Comparison of ENCODE assay signal across 12 mouse cellular contexts in the genomic region with DNA sequence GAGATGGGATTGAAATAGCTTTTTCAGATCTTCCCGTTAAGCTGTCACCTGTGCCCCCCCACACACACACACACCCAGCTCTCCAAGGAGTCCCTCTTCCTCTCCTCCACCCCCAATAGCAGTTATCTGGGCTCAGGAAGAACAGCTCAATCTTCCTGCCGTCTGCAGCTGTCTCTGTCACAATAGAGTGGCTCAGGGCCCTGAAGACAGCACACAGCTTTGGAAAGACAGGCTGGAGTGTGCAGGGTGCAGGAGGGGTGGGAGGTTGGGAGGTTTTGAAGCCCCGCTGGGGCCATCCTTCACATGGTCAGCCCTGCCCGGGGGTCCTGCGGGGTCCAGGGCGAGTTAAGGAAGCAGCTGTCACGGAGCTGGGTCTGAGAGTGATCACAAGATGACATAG.
DNase-seq lines count a peak whose midpoint lies in the region; ATAC-seq and TF ChIP-seq lines count a peak whose summit lies in the region.
"Had no signal": no experiment of that assay in that cellular context is flagged by ENCODE, and none has a peak within 500 bp of the region (broad histone marks: within the 10 kb centered on the region; RNA-seq: fewer than 3 reads in every experiment).

No protein-coding gene starts in this region.

- WGBS in hindbrain, embryonic 10.5 days: 5% methylated on average over 7 of the region's 7 CpGs
- WGBS in hindbrain, postnatal 0 days: 9% methylated on average over 7 of the region's 7 CpGs
- WGBS in embryonic facial prominence, embryonic 10.5 days: 11% methylated on average over 7 of the region's 7 CpGs
- WGBS in forebrain, embryonic 14.5 days: 20% methylated on average over 7 of the region's 7 CpGs
- 5% methylated on average over 7 of the region's 7 CpGs for WGBS in midbrain, embryonic 12.5 days

- no peak overlapping the region for H3K4me2 ChIP-seq in hindbrain, postnatal 0 days (ENCODE audit: low read depth, low read length)
- H3K4me2 ChIP-seq in forebrain, embryonic 14.5 days (ENCODE audit: low read length): no peak overlapping the region
- peak overlapping the region; percentile 53 for H3K4me2 ChIP-seq in midbrain, embryonic 12.5 days (replicated peaks)

- TF ChIP-seq CTCF in hindbrain, postnatal 0 days (IDR thresholded peaks at IDR 0.05; ENCODE audit: low read depth): no peak

- peak overlapping the region; percentile 46; the same call in 1 of the 2 replicates for H3K4me3 ChIP-seq in hindbrain, embryonic 10.5 days
- H3K4me3 ChIP-seq in hindbrain, postnatal 0 days (ENCODE audit: low read length): no peak overlapping the region
- peak overlapping the region; percentile 51; the same call in 1 of the 2 replicates for H3K4me3 ChIP-seq in embryonic facial prominence, embryonic 10.5 days
- H3K4me3 ChIP-seq in forebrain, embryonic 14.5 days (ENCODE audit: low read depth, low read length): no peak overlapping the region
- H3K4me3 ChIP-seq in midbrain, embryonic 12.5 days: no peak overlapping the region

- no peaks in the 10 kb centered on the region for H3K36me3 ChIP-seq in hindbrain, embryonic 10.5 days
- no peaks in the 10 kb centered on the region for H3K36me3 ChIP-seq in hindbrain, postnatal 0 days (ENCODE audit: insufficient read depth, low read length)
- H3K36me3 ChIP-seq in embryonic facial prominence, embryonic 10.5 days (replicated peaks): no peaks in the 10 kb centered on the region
- no peaks in the 10 kb centered on the region for H3K36me3 ChIP-seq in forebrain, embryonic 14.5 days (ENCODE audit: control insufficient read depth, insufficient read depth, low read length)
- no peaks in the 10 kb centered on the region for H3K36me3 ChIP-seq in midbrain, embryonic 12.5 days

- peak overlapping the region; percentile 72; the same call in 1 of the 2 replicates for H3K27ac ChIP-seq in hindbrain, embryonic 10.5 days
- no peak overlapping the region for H3K27ac ChIP-seq in hindbrain, postnatal 0 days
- no peak overlapping the region for H3K27ac ChIP-seq in embryonic facial prominence, embryonic 10.5 days (replicated peaks)
- H3K27ac ChIP-seq in forebrain, embryonic 14.5 days (ENCODE audit: low read depth, low read length): no peak overlapping the region
- H3K27ac ChIP-seq in midbrain, embryonic 12.5 days (replicated peaks): 0 out of 2 replicates have a peak overlapping the region, but pooled peaks have one; percentile 39

- H3K4me1 ChIP-seq in hindbrain, embryonic 10.5 days (replicated peaks): peaks cover 30% of the 10 kb centered on the region
- peaks cover 20% of the 10 kb centered on the region for H3K4me1 ChIP-seq in hindbrain, postnatal 0 days (ENCODE audit: insufficient read depth, low read length)
- H3K4me1 ChIP-seq in embryonic facial prominence, embryonic 10.5 days: peaks cover 36% of the 10 kb centered on the region
- H3K4me1 ChIP-seq in forebrain, embryonic 14.5 days (ENCODE audit: control insufficient read depth, insufficient read depth, low read length): peaks cover 10% of the 10 kb centered on the region
- H3K4me1 ChIP-seq in midbrain, embryonic 12.5 days: peaks cover 29% of the 10 kb centered on the region

- H3K9ac ChIP-seq in hindbrain, postnatal 0 days (replicated peaks; ENCODE audit: low read length): no peak overlapping the region
- no peak overlapping the region; the same call in 1 of the 2 replicates for H3K9ac ChIP-seq in forebrain, embryonic 14.5 days (ENCODE audit: low read length)
- H3K9ac ChIP-seq in midbrain, embryonic 12.5 days (replicated peaks): peak overlapping the region; percentile 37; the same call in 1 of the 2 replicates

- H3K9me3 ChIP-seq in hindbrain, embryonic 10.5 days: no peaks in the 10 kb centered on the region
- no peaks in the 10 kb centered on the region for H3K9me3 ChIP-seq in hindbrain, postnatal 0 days (ENCODE audit: low read length)
- no peaks in the 10 kb centered on the region for H3K9me3 ChIP-seq in embryonic facial prominence, embryonic 10.5 days
- H3K9me3 ChIP-seq in forebrain, embryonic 14.5 days (replicated peaks; ENCODE audit: control insufficient read depth, low read length): no peaks in the 10 kb centered on the region
- no peaks in the 10 kb centered on the region for H3K9me3 ChIP-seq in midbrain, embryonic 12.5 days

- peak; percentile 10 for DNase-seq in hindbrain, embryonic 10.5 days (ENCODE audit: low spot score)
- DNase-seq in hindbrain, postnatal 0 days (ENCODE audit: low spot score): no peak
- no peak for DNase-seq in embryonic facial prominence, embryonic 10.5 days (ENCODE audit: low spot score)
- DNase-seq in forebrain, embryonic 14.5 days (ENCODE audit: low spot score): peak; percentile 25
- no peak for DNase-seq in ovary, postnatal 10 days (ENCODE audit: low spot score)
- no peak for DNase-seq in cerebellum, postnatal 36 days
- DNase-seq in cerebellum, adult 18-20 months: no peak
- DNase-seq: heart, postnatal 14 days; lung, postnatal 14 days; spleen, adult 18-20 months; thymus, postnatal 25 days had no signal

- peaks cover 36% of the 10 kb centered on the region for H3K27me3 ChIP-seq in hindbrain, embryonic 10.5 days (ENCODE audit: insufficient read depth, poor library complexity, severe bottlenecking)
- H3K27me3 ChIP-seq in hindbrain, postnatal 0 days (ENCODE audit: insufficient read depth, low read length): no peaks in the 10 kb centered on the region
- H3K27me3 ChIP-seq in embryonic facial prominence, embryonic 10.5 days (replicated peaks; ENCODE audit: low read depth, poor library complexity, severe bottlenecking): peaks cover 45% of the 10 kb centered on the region
- H3K27me3 ChIP-seq in forebrain, embryonic 14.5 days (replicated peaks; ENCODE audit: control insufficient read depth, insufficient read depth, low read length): no peaks in the 10 kb centered on the region
- H3K27me3 ChIP-seq in midbrain, embryonic 12.5 days: peaks cover 24% of the 10 kb centered on the region

- no peak for ATAC-seq in hindbrain, postnatal 0 days
- no peak; the same call in 1 of the 2 replicates for ATAC-seq in forebrain, embryonic 14.5 days
- no peak for ATAC-seq in midbrain, embryonic 12.5 days (ENCODE audit: low FRiP score, low read depth)

Comparison
In these comparisons a context has a peak if more than half of its experiments do, and no peak if none do; other contexts are left out.
1. DNase-seq: peak in hindbrain, embryonic 10.5 days (single experiment) and forebrain, embryonic 14.5 days (single experiment); none in hindbrain, postnatal 0 days (single experiment), embryonic facial prominence, embryonic 10.5 days (single experiment), ovary, postnatal 10 days (single experiment), cerebellum, postnatal 36 days (0 of 2) and cerebellum, adult 18-20 months (0 of 2).
2. H3K27ac ChIP-seq: peak in hindbrain, embryonic 10.5 days (single experiment) and midbrain, embryonic 12.5 days (single experiment); none in hindbrain, postnatal 0 days (single experiment), embryonic facial prominence, embryonic 10.5 days (single experiment) and forebrain, embryonic 14.5 days (single experiment).
3. H3K4me3 ChIP-seq: peak in hindbrain, embryonic 10.5 days (single experiment) and embryonic facial prominence, embryonic 10.5 days (single experiment); none in hindbrain, postnatal 0 days (single experiment), forebrain, embryonic 14.5 days (single experiment) and midbrain, embryonic 12.5 days (single experiment).